Mouse (Mus musculus): ENCODE results near the gene Slain2. TPM values are rescaled to one million over a fixed set of nuclear protein-coding genes. Genes with fewer than 3 reads are reported as not detected.

Gene Slain2
- total and polyA plus RNA-seq, 3 experiments, result 53.7 to 186 (median 149) TPM

DNA sequence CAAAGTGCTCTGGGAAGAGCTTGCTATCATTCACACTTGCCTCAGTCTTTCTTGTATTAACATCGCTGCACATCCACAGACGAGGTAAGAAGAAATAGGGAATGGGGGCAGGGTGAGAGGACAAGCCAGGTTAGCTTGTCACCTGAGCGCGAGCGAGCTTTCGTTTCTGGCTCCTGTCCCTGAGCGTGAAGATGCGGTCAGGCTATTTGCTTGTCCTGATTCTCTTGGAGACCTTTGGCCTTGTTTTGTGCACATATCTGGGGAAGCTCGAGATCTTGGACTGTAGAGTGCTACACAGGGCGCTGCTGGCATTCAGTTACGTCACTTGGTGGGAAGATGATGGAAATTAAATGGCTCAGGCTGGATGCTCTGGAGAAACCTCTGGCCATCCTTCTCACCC is 18.8 kb upstream of the Slain2 start:
- peaks cover 3% of the 10 kb centered on the region; the same call in 1 of the 2 replicates for H3K36me3 ChIP-seq (ENCODE audit: control insufficient read depth, insufficient read depth, low read length)
- no peaks in the 10 kb centered on the region for H3K27me3 ChIP-seq (ENCODE audit: control insufficient read depth, insufficient read depth, low read length)
- DNase-seq, result peak in 1 of 2 experiments; percentile 17
- no peak overlapping the region for H3K4me3 ChIP-seq
- peak overlapping the region; percentile 82 for H3K27ac ChIP-seq
- 64% methylated on average over 11 of the region's 11 CpGs for WGBS
- TF ChIP-seq EP300 (IDR thresholded peaks at IDR 0.05; ENCODE audit: insufficient read depth, low read depth, low read length) (no peak), POLR2A (IDR thresholded peaks at IDR 0.05; ENCODE audit: insufficient read depth, low read depth, low read length) (no peak), CTCF (IDR thresholded peaks at IDR 0.05) (no peak)
- H3K9ac ChIP-seq (ENCODE audit: low read depth, low read length), result no peak overlapping the region
- intact Hi-C loops (cut with DNase I), result no loop called here
- H3K79me2 ChIP-seq (replicated peaks; ENCODE audit: control insufficient read depth, insufficient read depth, low read length), result no peaks in the 10 kb centered on the region
- peaks cover 9% of the 10 kb centered on the region for H3K4me1 ChIP-seq (ENCODE audit: control insufficient read depth, insufficient read depth, low read length)

GRCm38 (mm10) chr5:72896478-72897279 is 17.4 kb upstream of the Slain2 start:
- 12% methylated on average over 18 of the region's 18 CpGs for WGBS
- Histone ChIP-seq H3K4me3 (no peak overlapping the region), H3K9ac (ENCODE audit: low read depth, low read length) (no peak overlapping the region), H3K79me2 (replicated peaks; ENCODE audit: control insufficient read depth, insufficient read depth, low read length) (no peaks in the 10 kb centered on the region), H3K27me3 (ENCODE audit: control insufficient read depth, insufficient read depth, low read length) (no peaks in the 10 kb centered on the region), H3K4me1 (ENCODE audit: control insufficient read depth, insufficient read depth, low read length) (peaks cover 10% of the 10 kb centered on the region), H3K36me3 (ENCODE audit: control insufficient read depth, insufficient read depth, low read length) (peaks cover 3% of the 10 kb centered on the region; the same call in 1 of the 2 replicates), H3K27ac (peak overlapping the region; percentile 82)
- intact Hi-C loops (cut with DNase I), result loop anchor here (2.0 kb wide), 1 partner anchor 18 kb away; the partner anchor contains the start of gene Slain2
- DNase-seq, result peak; percentile 48 to 73
- TF ChIP-seq EP300 (IDR thresholded peaks at IDR 0.05; ENCODE audit: insufficient read depth, low read depth, low read length) (peak; percentile 91), POLR2A (IDR thresholded peaks at IDR 0.05; ENCODE audit: insufficient read depth, low read depth, low read length) (no peak)

GRCm38 (mm10) chr5:72897998-72898397 is 16.1 kb upstream of the Slain2 start:
- Histone ChIP-seq H3K4me3 (no peak overlapping the region), H3K27ac (peak overlapping the region; percentile 82), H3K27me3 (ENCODE audit: control insufficient read depth, insufficient read depth, low read length) (no peaks in the 10 kb centered on the region), H3K4me1 (ENCODE audit: control insufficient read depth, insufficient read depth, low read length) (peaks cover 14% of the 10 kb centered on the region), H3K9ac (ENCODE audit: low read depth, low read length) (no peak overlapping the region), H3K79me2 (replicated peaks; ENCODE audit: control insufficient read depth, insufficient read depth, low read length) (no peaks in the 10 kb centered on the region), H3K36me3 (ENCODE audit: control insufficient read depth, insufficient read depth, low read length) (peaks cover 9% of the 10 kb centered on the region; the same call in 1 of the 2 replicates)
- DNase-seq, result peak in 1 of 2 experiments; percentile 15
- WGBS, result 79% methylated on average over 6 of the region's 6 CpGs
- TF ChIP-seq POLR2A (IDR thresholded peaks at IDR 0.05; ENCODE audit: insufficient read depth, low read depth, low read length) (no peak), CTCF (IDR thresholded peaks at IDR 0.05) (no peak), EP300 (IDR thresholded peaks at IDR 0.05; ENCODE audit: insufficient read depth, low read depth, low read length) (no peak)
- intact Hi-C loops (cut with DNase I), result loop anchor here (2.0 kb wide), 1 partner anchor 17 kb away; the partner anchor contains the start of gene Slain2

DNA sequence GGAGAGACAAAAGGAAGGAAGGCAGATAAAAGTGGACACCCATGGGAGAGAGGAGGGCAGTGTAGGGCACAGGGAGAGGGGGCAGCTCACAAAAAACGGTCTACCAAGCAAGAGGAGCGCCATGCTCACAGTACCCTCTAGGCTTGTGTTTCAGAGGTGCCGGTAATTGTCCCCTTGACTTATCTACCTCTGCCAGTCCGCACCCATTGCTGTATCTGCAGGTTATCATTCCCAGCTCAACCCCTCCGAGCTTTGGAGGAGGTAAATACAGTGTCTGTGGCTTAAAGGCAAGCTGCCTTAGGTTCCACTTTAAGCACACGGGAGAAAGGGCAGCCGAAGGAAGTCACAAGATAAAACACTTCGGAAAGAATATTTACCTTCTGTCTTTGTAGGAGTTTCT is 14.8 kb upstream of the Slain2 start:
- H3K4me3 ChIP-seq, result no peak overlapping the region
- H3K27ac ChIP-seq, result no peak overlapping the region
- peaks cover 18% of the 10 kb centered on the region for H3K4me1 ChIP-seq (ENCODE audit: control insufficient read depth, insufficient read depth, low read length)
- intact Hi-C loops (cut with DNase I), result no loop called here
- peaks cover 9% of the 10 kb centered on the region; the same call in 1 of the 2 replicates for H3K36me3 ChIP-seq (ENCODE audit: control insufficient read depth, insufficient read depth, low read length)
- H3K27me3 ChIP-seq (ENCODE audit: control insufficient read depth, insufficient read depth, low read length), result no peaks in the 10 kb centered on the region
- DNase-seq, result peak in 1 of 2 experiments; percentile 14
- H3K9ac ChIP-seq (ENCODE audit: low read depth, low read length), result no peak overlapping the region
- TF ChIP-seq CTCF (IDR thresholded peaks at IDR 0.05) (no peak), POLR2A (IDR thresholded peaks at IDR 0.05; ENCODE audit: insufficient read depth, low read depth, low read length) (no peak), EP300 (IDR thresholded peaks at IDR 0.05; ENCODE audit: insufficient read depth, low read depth, low read length) (no peak)
- H3K79me2 ChIP-seq (replicated peaks; ENCODE audit: control insufficient read depth, insufficient read depth, low read length), result no peaks in the 10 kb centered on the region
- WGBS, result 85% methylated on average over 8 of the region's 8 CpGs

DNA sequence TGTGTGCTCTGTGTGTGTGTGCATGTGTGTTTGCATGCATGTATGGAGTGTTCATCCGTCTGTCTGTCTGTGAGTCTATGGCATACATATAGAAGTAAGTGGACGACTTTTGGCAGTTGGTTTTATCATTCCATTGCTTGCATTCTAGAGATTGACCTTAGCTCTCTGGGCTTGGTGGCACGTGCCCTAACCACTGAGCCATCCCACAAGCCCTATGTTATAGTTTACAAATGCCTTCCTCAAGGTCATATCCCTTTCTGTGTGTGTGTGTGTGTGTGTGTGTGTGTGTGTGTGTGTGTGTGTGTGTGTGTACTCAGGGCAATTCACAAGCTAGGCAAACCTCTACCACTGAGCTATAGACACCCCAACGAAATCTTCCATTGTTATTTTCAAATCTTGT is 12.2 kb upstream of the Slain2 start:
- intact Hi-C loops (cut with DNase I), result no loop called here
- no peak for TF ChIP-seq CTCF (IDR thresholded peaks at IDR 0.05)
- TF ChIP-seq EP300 (IDR thresholded peaks at IDR 0.05; ENCODE audit: insufficient read depth, low read depth, low read length), result no peak
- TF ChIP-seq POLR2A (IDR thresholded peaks at IDR 0.05; ENCODE audit: insufficient read depth, low read depth, low read length), result no peak

DNA sequence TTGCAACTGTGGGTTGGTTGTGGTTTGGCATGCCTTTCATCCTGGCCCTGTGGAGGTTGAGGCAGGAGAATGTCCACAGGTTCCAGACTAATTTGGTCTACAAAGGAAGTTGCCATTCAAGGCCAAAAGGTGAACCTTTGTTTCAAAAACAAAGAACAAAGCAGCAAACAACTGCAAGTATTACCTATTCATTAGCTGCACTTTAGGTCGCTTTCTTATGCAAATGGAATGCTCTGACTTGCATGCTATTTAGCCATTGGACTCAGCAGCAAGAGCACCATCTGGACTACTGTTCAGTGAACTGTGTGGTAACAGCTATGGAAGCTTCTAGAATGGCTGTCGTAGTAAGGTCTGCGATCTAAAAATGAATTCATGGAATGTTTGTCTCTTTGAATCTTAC is 11.8 kb upstream of the Slain2 start:
- peaks cover 12% of the 10 kb centered on the region; the same call in 1 of the 2 replicates for H3K36me3 ChIP-seq (ENCODE audit: control insufficient read depth, insufficient read depth, low read length)
- no peaks in the 10 kb centered on the region for H3K79me2 ChIP-seq (replicated peaks; ENCODE audit: control insufficient read depth, insufficient read depth, low read length)
- peak in 1 of 2 experiments; percentile 9 for DNase-seq
- peaks cover 12% of the 10 kb centered on the region for H3K4me1 ChIP-seq (ENCODE audit: control insufficient read depth, insufficient read depth, low read length)
- intact Hi-C loops (cut with DNase I), result no loop called here
- no peaks in the 10 kb centered on the region for H3K27me3 ChIP-seq (ENCODE audit: control insufficient read depth, insufficient read depth, low read length)
- TF ChIP-seq CTCF (IDR thresholded peaks at IDR 0.05) (no peak), EP300 (IDR thresholded peaks at IDR 0.05; ENCODE audit: insufficient read depth, low read depth, low read length) (no peak), POLR2A (IDR thresholded peaks at IDR 0.05; ENCODE audit: insufficient read depth, low read depth, low read length) (no peak)
- WGBS, result 58% methylated on average over 3 of the region's 3 CpGs
- no peak overlapping the region for H3K9ac ChIP-seq (ENCODE audit: low read depth, low read length)
- H3K4me3 ChIP-seq, result no peak overlapping the region
- peak overlapping the region; percentile 90 for H3K27ac ChIP-seq

More for the DNA sequence above, 12.2 kb upstream of the Slain2 start:
- WGBS, result 87% methylated on average over 4 of the region's 4 CpGs
- Histone ChIP-seq H3K27me3 (ENCODE audit: control insufficient read depth, insufficient read depth, low read length) (no peaks in the 10 kb centered on the region), H3K79me2 (replicated peaks; ENCODE audit: control insufficient read depth, insufficient read depth, low read length) (no peaks in the 10 kb centered on the region), H3K9ac (ENCODE audit: low read depth, low read length) (no peak overlapping the region), H3K4me1 (ENCODE audit: control insufficient read depth, insufficient read depth, low read length) (peaks cover 15% of the 10 kb centered on the region), H3K36me3 (ENCODE audit: control insufficient read depth, insufficient read depth, low read length) (peaks cover 12% of the 10 kb centered on the region; the same call in 1 of the 2 replicates), H3K27ac (peak overlapping the region; percentile 90), H3K4me3 (no peak overlapping the region)
- DNase-seq, result peak in 1 of 2 experiments; percentile 9
